Mouse (Mus musculus) myocyte (in vitro differentiated cells): ENCODE results near the gene Nubpl. TPM values are rescaled to one million over a fixed set of nuclear protein-coding genes. Genes with fewer than 3 reads are reported as not detected.
"Not testable (repeated sequence)": the region's sequence is repeated elsewhere in the genome, so short reads cannot be mapped to it uniquely, and the experiment has no call there.

Experiments used
- H3K27me3 ChIP-seq: one replicate; pipeline ENCODE4 v1.6.1; 2011; ENCODE audit not compliant: control insufficient read depth, insufficient read depth, insufficient read length
- H3K36me3 ChIP-seq: one replicate; pipeline ENCODE4 v1.6.1; 2011; ENCODE audit not compliant: control insufficient read depth, insufficient read depth
- H3K4me2 ChIP-seq: one replicate; pipeline ENCODE4 v1.6.1; 2011; ENCODE audit warnings: low read depth, control low read depth
- H3K4me3 ChIP-seq: one replicate; pipeline ENCODE4 v1.5.1; 2011; ENCODE audit warnings: mild to moderate bottlenecking, control low read depth, moderate library complexity
- H3K79me2 ChIP-seq: one replicate; pipeline ENCODE4 v1.6.1; 2011; ENCODE audit not compliant: control insufficient read depth, insufficient read depth
- H3ac ChIP-seq: one replicate; pipeline ENCODE4 v1.6.1; 2011; ENCODE audit not compliant: control insufficient read depth, insufficient read length
- CEBPB ChIP-seq: IDR thresholded peaks from 2 replicates; pipeline ENCODE4 v1.6.1; 2011; ENCODE audit warnings: mild to moderate bottlenecking, moderate library complexity; ENCODE audit not compliant: poor library complexity, insufficient read depth, severe bottlenecking
- E2F4 ChIP-seq: IDR thresholded peaks from one replicate; pipeline ENCODE4 v1.6.1; 2011; ENCODE audit warnings: mild to moderate bottlenecking, control low read depth, moderate library complexity; ENCODE audit not compliant: insufficient read depth
- MAX ChIP-seq: IDR thresholded peaks from one replicate; pipeline ENCODE4 v1.6.1; 2011; ENCODE audit warnings: low read depth, mild to moderate bottlenecking, control low read depth
- MYOD1 ChIP-seq, 3 experiments: IDR thresholded peaks; one replicate each; pipeline ENCODE4 v1.6.1; 2011; ENCODE audit warnings: control low read depth in 2 of 3, low read depth in 2 of 3, mild to moderate bottlenecking in 2 of 3, moderate library complexity in 1 of 3; ENCODE audit not compliant: insufficient read length in 2 of 3, control insufficient read depth in 1 of 3
- MYOG ChIP-seq, 3 experiments: IDR thresholded peaks; one replicate each; pipeline ENCODE4 v1.6.1; 2011; ENCODE audit warnings: control low read depth in 2 of 3, low read depth in 2 of 3, mild to moderate bottlenecking in 2 of 3; ENCODE audit not compliant: insufficient read length in 2 of 3, control insufficient read depth in 1 of 3, insufficient read depth in 1 of 3
- POLR2A ChIP-seq: IDR thresholded peaks from one replicate; pipeline ENCODE4 v1.6.1; 2011; ENCODE audit warnings: low read depth, mild to moderate bottlenecking, control low read depth, moderate library complexity; ENCODE audit not compliant: insufficient read length
- POLR2AphosphoS2 ChIP-seq: IDR thresholded peaks from one replicate; pipeline ENCODE4 v1.6.1; 2011; ENCODE audit warnings: low read depth, control low read depth; ENCODE audit not compliant: insufficient read length
- REST ChIP-seq: IDR thresholded peaks from one replicate; pipeline ENCODE4 v1.6.1; 2011; ENCODE audit warnings: mild to moderate bottlenecking, control low read depth, moderate library complexity; ENCODE audit not compliant: insufficient read depth, insufficient read length
- SRF ChIP-seq: IDR thresholded peaks from one replicate; pipeline ENCODE4 v1.6.1; 2011; ENCODE audit warnings: low read depth; ENCODE audit not compliant: control insufficient read depth, insufficient read length
- TCF12 ChIP-seq: IDR thresholded peaks from one replicate; pipeline ENCODE4 v1.6.1; 2011; ENCODE audit warnings: mild to moderate bottlenecking, control low read depth; ENCODE audit not compliant: poor library complexity, insufficient read depth, severe bottlenecking
- TCF3 ChIP-seq: IDR thresholded peaks from one replicate; pipeline ENCODE4 v1.6.1; 2011; ENCODE audit warnings: low read depth, control low read depth; ENCODE audit not compliant: insufficient read length
- USF1 ChIP-seq: IDR thresholded peaks from one replicate; pipeline ENCODE4 v1.6.1; 2011; ENCODE audit warnings: low read depth, mild to moderate bottlenecking, control low read depth, moderate library complexity
- polyA plus RNA-seq: library from polyadenylated mRNA; unstranded; fragments of >200 nt; fragmentation: generic; extraction: Trizol; gene quantifications from one replicate; pipeline ENCODE4 v1.2.1, GENCODE M21; 2012; ENCODE audit warnings: missing spikeins

The Nubpl gene
- 6.6 TPM for polyA plus RNA-seq

DNA sequence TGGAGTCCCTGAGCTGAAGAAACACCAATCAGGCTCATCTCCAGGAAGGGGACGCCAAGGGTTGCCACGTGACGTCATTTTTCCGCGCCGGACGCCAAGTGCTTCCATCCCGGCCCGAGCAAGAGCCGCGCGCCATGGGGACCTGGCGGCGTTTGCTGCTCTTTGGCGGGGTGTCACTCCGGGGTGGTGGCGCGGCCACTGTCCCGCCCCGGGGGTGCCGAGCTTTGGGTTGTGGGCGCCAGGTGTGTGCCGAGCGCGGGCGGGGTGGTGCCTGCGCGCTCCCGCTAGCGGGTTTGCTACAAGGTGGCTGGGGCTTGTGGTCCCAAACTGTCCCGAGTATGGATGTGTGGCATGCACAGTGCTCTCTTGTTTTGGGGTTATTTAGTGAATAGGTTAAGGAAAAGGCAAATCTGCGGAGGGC is at the start of gene Nubpl:
Gene Nubpl, plus strand, starts transcription at position 88 of the 421 bp plus-strand sequence.
- Histone ChIP-seq H3K27me3 (no peaks in the 10 kb centered on the region), H3K4me3 (peak within 1 kb of the TSS; percentile 29), H3ac (peak within 1 kb of the TSS; percentile 56), H3K79me2 (no peaks in the 10 kb centered on the region), H3K4me2 (peak within 1 kb of the TSS; percentile 93), H3K36me3 (no peaks in the 10 kb centered on the region)
- peak; percentile 69 for TF ChIP-seq POLR2A
- peak; percentile 73 for TF ChIP-seq SRF
- no peak for TF ChIP-seq MAX
- TF ChIP-seq TCF3: no peak
- TF ChIP-seq TCF12: no peak
- TF ChIP-seq CEBPB: no peak
- TF ChIP-seq POLR2AphosphoS2: no peak
- no peak for TF ChIP-seq REST
- no peak for TF ChIP-seq E2F4
- TF ChIP-seq MYOD1 (IDR thresholded peaks at IDR 0.05; ENCODE audit: control insufficient read depth in 1 of 3, insufficient read length in 2 of 3, low read depth in 2 of 3): peak in 1 of 3 experiments; percentile 2
- TF ChIP-seq USF1: no peak
- no peak for TF ChIP-seq MYOG (IDR thresholded peaks at IDR 0.05; ENCODE audit: control insufficient read depth in 1 of 3, insufficient read depth in 1 of 3, insufficient read length in 2 of 3, low read depth in 2 of 3)

GRCm38 (mm10) chr12:52049324-52049723 is 48.2 kb upstream of the Nubpl start:
- no peak overlapping the region for H3K4me2 ChIP-seq
- no peak overlapping the region for H3K4me3 ChIP-seq
- H3K27me3 ChIP-seq: no peaks in the 10 kb centered on the region
- no peak for TF ChIP-seq POLR2AphosphoS2
- H3K79me2 ChIP-seq: no peaks in the 10 kb centered on the region
- no peaks in the 10 kb centered on the region for H3K36me3 ChIP-seq
- H3ac ChIP-seq: no peak overlapping the region

DNA sequence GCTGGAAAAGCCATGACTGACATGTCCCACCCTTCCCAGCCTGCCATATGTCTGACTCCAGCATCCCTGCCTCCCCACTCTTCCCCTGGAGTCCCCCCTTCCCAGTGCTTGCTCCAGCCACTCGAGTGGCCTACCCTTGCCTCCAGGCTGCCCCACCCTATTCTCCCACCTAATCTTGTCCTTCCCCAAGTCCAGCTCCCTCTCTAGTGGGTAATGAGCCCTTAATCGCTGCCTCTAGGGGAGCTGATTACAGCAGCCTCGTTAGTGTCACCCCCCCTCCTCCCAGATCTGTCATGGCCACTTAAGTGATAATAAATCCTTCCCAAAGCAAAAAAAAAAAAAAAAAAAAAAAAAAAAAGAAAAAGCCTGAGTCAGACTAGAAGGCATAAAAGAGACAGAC is 18.2 kb upstream of the Nubpl start:
- not testable (repeated sequence) for H3K36me3 ChIP-seq, H3K4me2 ChIP-seq, H3K79me2 ChIP-seq, H3K4me3 ChIP-seq, H3ac ChIP-seq, H3K27me3 ChIP-seq

- Histone ChIP-seq H3K4me3 (peak overlapping the region; percentile 29), H3K79me2 (no peaks in the 10 kb centered on the region)
Observed at GRCm38 (mm10) chr12:52097049-52097649, 388 bp upstream of the Nubpl start.

DNA sequence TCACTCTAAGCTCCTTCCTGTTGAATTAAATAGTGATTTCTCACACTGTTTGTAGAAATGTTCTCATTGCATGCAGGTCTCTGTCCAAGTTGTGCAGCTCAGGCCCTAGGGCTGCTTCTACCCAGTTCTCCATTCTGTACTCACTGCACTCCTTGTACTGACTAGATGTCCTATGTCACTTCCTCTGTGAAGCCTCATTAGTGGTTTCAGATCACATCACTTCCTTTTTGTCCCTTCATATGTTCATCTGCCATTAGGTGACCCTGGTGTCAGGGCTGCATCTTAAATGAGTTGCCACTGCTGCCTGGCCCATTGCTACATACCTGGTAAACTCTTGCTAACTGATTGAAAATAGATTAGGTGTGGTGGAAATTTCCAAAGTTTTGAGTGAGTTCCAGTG is 22.7 kb downstream of the Nubpl start:
- H3K36me3 ChIP-seq: no peaks in the 10 kb centered on the region
- no peak for TF ChIP-seq CEBPB
- no peak for TF ChIP-seq REST
- TF ChIP-seq E2F4: no peak
- no peak for TF ChIP-seq POLR2A
- no peak overlapping the region for H3ac ChIP-seq
- no peaks in the 10 kb centered on the region for H3K79me2 ChIP-seq
- H3K4me2 ChIP-seq: no peak overlapping the region
- no peaks in the 10 kb centered on the region for H3K27me3 ChIP-seq
- H3K4me3 ChIP-seq: no peak overlapping the region

More at GRCm38 (mm10) chr12:52097049-52097649, 388 bp upstream of the Nubpl start:
- H3ac ChIP-seq: peak overlapping the region; percentile 56
- H3K4me2 ChIP-seq: peak overlapping the region; percentile 93
- no peaks in the 10 kb centered on the region for H3K27me3 ChIP-seq
- TF ChIP-seq MYOG (IDR thresholded peaks at IDR 0.05; ENCODE audit: control insufficient read depth in 1 of 3, insufficient read depth in 1 of 3, insufficient read length in 2 of 3, low read depth in 2 of 3) (no peak), MAX (no peak), POLR2A (no peak), POLR2AphosphoS2 (no peak), E2F4 (no peak), CEBPB (no peak), SRF (no peak), REST (no peak), MYOD1 (IDR thresholded peaks at IDR 0.05; ENCODE audit: control insufficient read depth in 1 of 3, insufficient read length in 2 of 3, low read depth in 2 of 3) (no peak), USF1 (no peak)
- H3K36me3 ChIP-seq: no peaks in the 10 kb centered on the region

DNA sequence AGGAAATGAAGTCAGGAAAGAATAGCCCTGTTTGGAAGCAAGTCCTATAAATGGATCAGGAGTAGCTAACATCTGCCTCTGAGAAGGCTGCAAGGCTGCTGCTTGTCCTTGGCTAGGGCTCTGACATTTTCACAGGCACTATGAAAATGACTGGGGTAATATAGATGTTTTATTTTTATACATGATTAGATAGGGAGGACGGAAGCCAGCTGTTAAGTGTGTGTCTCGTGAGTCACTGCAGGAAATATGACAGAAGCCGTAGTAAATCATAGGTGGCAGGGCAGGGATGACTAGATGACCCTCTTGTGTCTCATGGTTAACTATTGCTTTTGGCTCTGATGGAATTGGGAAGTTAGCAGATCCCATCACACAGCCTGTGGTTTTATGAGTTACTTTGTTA is 28.9 kb downstream of the Nubpl start:
- TF ChIP-seq POLR2A: no peak
- TF ChIP-seq MYOG (IDR thresholded peaks at IDR 0.05; ENCODE audit: control insufficient read depth in 1 of 3, insufficient read depth in 1 of 3, insufficient read length in 2 of 3, low read depth in 2 of 3): peak in 1 of 3 experiments; percentile 35
- no peak for TF ChIP-seq MAX
- peak in 1 of 3 experiments; percentile 62 for TF ChIP-seq MYOD1 (IDR thresholded peaks at IDR 0.05; ENCODE audit: control insufficient read depth in 1 of 3, insufficient read length in 2 of 3, low read depth in 2 of 3)
- TF ChIP-seq CEBPB: no peak
- Histone ChIP-seq H3K4me3 (no peak overlapping the region), H3K79me2 (no peaks in the 10 kb centered on the region), H3K27me3 (no peaks in the 10 kb centered on the region), H3ac (no peak overlapping the region), H3K36me3 (peaks cover 4% of the 10 kb centered on the region), H3K4me2 (peak overlapping the region; percentile 46)
